Mouse (Mus musculus) ES-E14 (cell line): Measurements from ENCODE around the gene Ndufaf7.

Experiments used
- CHD2 ChIP-seq: IDR thresholded peaks from 2 replicates; pipeline ENCODE4 v1.6.1; 2014; ENCODE audit warnings: mild to moderate bottlenecking, low read depth, low read length, inconsistent platforms
- HCFC1 ChIP-seq: IDR thresholded peaks from 2 replicates; pipeline ENCODE4 v1.6.1; 2012; ENCODE audit warnings: low read length, inconsistent platforms, borderline replicate concordance; ENCODE audit not compliant: insufficient read depth
- MAFK ChIP-seq: IDR thresholded peaks from 2 replicates; pipeline ENCODE4 v1.6.1; 2014; ENCODE audit warnings: mild to moderate bottlenecking, low read depth, low read length, inconsistent platforms; ENCODE audit not compliant: insufficient read depth
- ZC3H11A ChIP-seq: IDR thresholded peaks from 2 replicates; pipeline ENCODE4 v1.6.1; 2012; ENCODE audit warnings: low read depth, mild to moderate bottlenecking, inconsistent platforms, low read length, borderline replicate concordance
- ZNF384 ChIP-seq: IDR thresholded peaks from 2 replicates; pipeline ENCODE4 v1.6.1; 2012; ENCODE audit warnings: low read depth, low read length, inconsistent platforms

- TF ChIP-seq MAFK (no peak), ZNF384 (no peak), CHD2 (no peak), ZC3H11A (no peak), HCFC1 (no peak)
Observed at GRCm38 (mm10) chr17:78951225-78951624, 14.3 kb downstream of the Ndufaf7 start.
